Comparison of ENCODE assay signal across 8 mouse cellular contexts in the genomic region with DNA sequence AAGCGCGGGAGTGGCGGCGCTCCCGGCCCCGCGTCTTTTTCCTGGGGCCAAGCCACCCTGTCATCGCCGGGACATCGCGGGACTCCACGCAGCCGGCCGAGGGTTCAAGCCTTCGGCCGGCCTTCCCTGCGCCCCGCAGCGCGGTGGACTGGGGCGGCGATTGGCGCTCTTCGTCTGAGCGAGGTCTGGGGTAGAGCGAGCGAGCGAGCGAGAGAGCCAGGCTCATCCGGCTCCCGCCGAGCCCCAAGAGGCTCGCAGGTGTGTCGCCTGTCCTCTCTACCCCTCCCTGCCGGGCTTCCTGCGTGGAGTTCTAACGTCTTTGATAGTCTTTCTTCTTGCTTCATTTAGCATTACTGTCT. TPM values are rescaled to one million over a fixed set of nuclear protein-coding genes. Genes with fewer than 3 reads are reported as not detected.
DNase-seq lines count a peak whose midpoint lies in the region; ATAC-seq and TF ChIP-seq lines count a peak whose summit lies in the region.

No protein-coding gene starts in this region.

- no peak overlapping the region for H3K9ac ChIP-seq in kidney, postnatal 0 days (ENCODE audit: low read depth, low read length)
- H3K9ac ChIP-seq in embryonic facial prominence, embryonic 12.5 days: peak overlapping the region; percentile 38
- H3K9ac ChIP-seq in intestine, embryonic 16.5 days (ENCODE audit: low read depth, low read length): peak overlapping the region; percentile 33; the same call in 1 of the 2 replicates

- H3K4me3 ChIP-seq in kidney, postnatal 0 days (replicated peaks; ENCODE audit: low read depth, low read length): peak overlapping the region; percentile 31
- peak overlapping the region; percentile 24 for H3K4me3 ChIP-seq in embryonic facial prominence, embryonic 12.5 days
- peak overlapping the region; percentile 40 for H3K4me3 ChIP-seq in intestine, embryonic 16.5 days (ENCODE audit: low read length)
- peak overlapping the region; percentile 44 for H3K4me3 ChIP-seq in small intestine, adult 2 months (ENCODE audit: low read depth, low read length)

- TF ChIP-seq CTCF in kidney, postnatal 0 days (IDR thresholded peaks at IDR 0.05; ENCODE audit: low read depth): no peak
- TF ChIP-seq CTCF in small intestine, adult 2 months (IDR thresholded peaks at IDR 0.05; ENCODE audit: extremely low read depth, insufficient read length, insufficient replicate concordance, low read depth, low read length): no peak

- peaks cover 80% of the 10 kb centered on the region for H3K27me3 ChIP-seq in kidney, postnatal 0 days (ENCODE audit: insufficient read depth, low read length)
- H3K27me3 ChIP-seq in embryonic facial prominence, embryonic 12.5 days: peaks cover 97% of the 10 kb centered on the region
- peaks cover 90% of the 10 kb centered on the region for H3K27me3 ChIP-seq in intestine, embryonic 16.5 days (replicated peaks; ENCODE audit: control insufficient read depth, insufficient read depth, low read length)
- H3K27me3 ChIP-seq in small intestine, adult 2 months (ENCODE audit: control insufficient read depth, insufficient read depth, low read length): peaks cover 72% of the 10 kb centered on the region

- ATAC-seq in kidney, postnatal 0 days (replicated peaks; ENCODE audit: low FRiP score, low read depth): no peak
- ATAC-seq in embryonic facial prominence, embryonic 12.5 days (ENCODE audit: insufficient number of reproducible peaks, insufficient read depth, low FRiP score, low TSS enrichment): no peak
- no peak for ATAC-seq in intestine, embryonic 16.5 days

- no peaks in the 10 kb centered on the region for H3K9me3 ChIP-seq in kidney, postnatal 0 days (replicated peaks; ENCODE audit: low read length)
- H3K9me3 ChIP-seq in embryonic facial prominence, embryonic 12.5 days: no peaks in the 10 kb centered on the region
- no peaks in the 10 kb centered on the region for H3K9me3 ChIP-seq in intestine, embryonic 16.5 days (ENCODE audit: control insufficient read depth, low read length)

- peaks cover 10% of the 10 kb centered on the region; the same call in 1 of the 2 replicates for H3K4me1 ChIP-seq in kidney, postnatal 0 days (replicated peaks; ENCODE audit: insufficient read depth, low read length)
- 0 out of 2 replicates have a peak, but pooled peaks cover 11% of the 10 kb centered on the region for H3K4me1 ChIP-seq in embryonic facial prominence, embryonic 12.5 days
- peaks cover 10% of the 10 kb centered on the region for H3K4me1 ChIP-seq in intestine, embryonic 16.5 days (ENCODE audit: control insufficient read depth, insufficient read depth, low read length)
- H3K4me1 ChIP-seq in small intestine, adult 2 months (ENCODE audit: control insufficient read depth, insufficient read depth, insufficient read length, low read length): peaks cover 11% of the 10 kb centered on the region

- H3K4me2 ChIP-seq in kidney, postnatal 0 days (ENCODE audit: low read length): peak overlapping the region; percentile 51
- H3K4me2 ChIP-seq in embryonic facial prominence, embryonic 12.5 days (replicated peaks): peak overlapping the region; percentile 44
- H3K4me2 ChIP-seq in intestine, embryonic 16.5 days (ENCODE audit: low read depth, low read length): peak overlapping the region; percentile 58

- no peaks in the 10 kb centered on the region for H3K36me3 ChIP-seq in kidney, postnatal 0 days (ENCODE audit: insufficient read depth, low read length)
- H3K36me3 ChIP-seq in embryonic facial prominence, embryonic 12.5 days: no peaks in the 10 kb centered on the region
- no peaks in the 10 kb centered on the region for H3K36me3 ChIP-seq in intestine, embryonic 16.5 days (ENCODE audit: control insufficient read depth, insufficient read depth, low read length)
- H3K36me3 ChIP-seq in small intestine, adult 2 months (ENCODE audit: control insufficient read depth, insufficient read depth, low read length): no peaks in the 10 kb centered on the region

- no peak for DNase-seq in kidney, postnatal 0 days (ENCODE audit: low spot score)
- DNase-seq in kidney, adult 18-20 months: no peak
- no peak for DNase-seq in embryo, embryonic 11 days
- DNase-seq in right cerebral cortex, postnatal 14 days: no peak
- DNase-seq in spleen, postnatal 14 days (ENCODE audit: low spot score in 2 of 2): no peak

- no peak overlapping the region for H3K27ac ChIP-seq in kidney, postnatal 0 days
- H3K27ac ChIP-seq in embryonic facial prominence, embryonic 12.5 days: no peak overlapping the region
- H3K27ac ChIP-seq in intestine, embryonic 16.5 days (ENCODE audit: low read length): no peak overlapping the region
- no peak overlapping the region for H3K27ac ChIP-seq in small intestine, adult 2 months (ENCODE audit: insufficient read depth, low read depth, low read length)

- WGBS in kidney, postnatal 0 days: 1% methylated on average over 37 of the region's 37 CpGs
- 1% methylated on average over 24 of the region's 37 CpGs for WGBS in embryonic facial prominence, embryonic 12.5 days
- under 1% methylated on average over 37 of the region's 37 CpGs for WGBS in intestine, embryonic 16.5 days
- 1% methylated on average over 37 of the region's 37 CpGs for WGBS in small intestine, adult 2 months

- no peak for TF ChIP-seq POLR2A in small intestine, adult 2 months (IDR thresholded peaks at IDR 0.05; ENCODE audit: low read depth, low read length)

RNA-seq across cellular contexts. Expression of a gene that starts 53.6 kb away (rescaled TPM):
- polyA plus RNA-seq in kidney, postnatal 0 days (2015; fragmentation: Nextera tagmentation; extraction: Ambion mirVana): 23.2 and 24.2 TPM in 2 replicates
- 0.64 and 1.3 TPM in 2 replicates for polyA plus RNA-seq in embryonic facial prominence, embryonic 12.5 days (2016; fragmentation: Nextera tagmentation; extraction: Ambion mirVana)
- 0.69 and 1.3 TPM in 2 replicates for polyA plus RNA-seq in intestine, embryonic 16.5 days (2015; fragmentation: Nextera tagmentation; extraction: Ambion mirVana)
- polyA plus RNA-seq in small intestine, adult 2 months (2012; rRNA removed): 11.2 and 40.3 TPM in 2 replicates

RNA-seq across cellular contexts. Expression of a gene that starts 58.8 kb away (rescaled TPM):
- polyA plus RNA-seq in kidney, postnatal 0 days (2015; fragmentation: Nextera tagmentation; extraction: Ambion mirVana): 14.4 and 16.2 TPM in 2 replicates
- 16.9 and 17.7 TPM in 2 replicates for polyA plus RNA-seq in embryonic facial prominence, embryonic 12.5 days (2016; fragmentation: Nextera tagmentation; extraction: Ambion mirVana)
- 13.7 and 23.2 TPM in 2 replicates for polyA plus RNA-seq in intestine, embryonic 16.5 days (2015; fragmentation: Nextera tagmentation; extraction: Ambion mirVana)
- 61.9 and 89.7 TPM in 2 replicates for polyA plus RNA-seq in small intestine, adult 2 months (2012; rRNA removed)
